Mouse (Mus musculus) midbrain, embryonic 16.5 days (tissue): ENCODE data around the gene Foxj3. TPM values are rescaled to one million over a fixed set of nuclear protein-coding genes. Genes with fewer than 3 reads are reported as not detected.

Source experiments
- ATAC-seq: fragments of 200-750 bp; cut with Nextera tagmentation; 2 replicates; pipeline ENCODE4 v1.8.0; 2017; ENCODE audit warnings: moderate TSS enrichment
- H3K27ac ChIP-seq: fragments of 300-500 bp; sonication (generic); 2 replicates; pipeline ENCODE4 v1.5.1; 2014; ENCODE audit warnings: mild to moderate bottlenecking, low read length, mixed read lengths
- H3K27me3 ChIP-seq: fragments of 300-500 bp; sonication (generic); 2 replicates; pipeline ENCODE4 v1.6.1; 2014; ENCODE audit warnings: low read depth, low read length, mixed read lengths; ENCODE audit not compliant: control insufficient read depth, insufficient read depth
- H3K36me3 ChIP-seq: fragments of 300-500 bp; sonication (generic); 2 replicates; pipeline ENCODE4 v1.6.1; 2014; ENCODE audit warnings: mild to moderate bottlenecking, low read length, moderate library complexity, mixed read lengths; ENCODE audit not compliant: control insufficient read depth, insufficient read depth
- H3K4me1 ChIP-seq: fragments of 300-500 bp; sonication (generic); 2 replicates; pipeline ENCODE4 v1.6.1; 2014; ENCODE audit warnings: mild to moderate bottlenecking, low read length, mixed read lengths; ENCODE audit not compliant: control insufficient read depth, insufficient read depth
- H3K4me2 ChIP-seq: fragments of 300-500 bp; sonication (generic); 2 replicates; pipeline ENCODE4 v1.6.1; 2014; ENCODE audit warnings: mild to moderate bottlenecking, low read length, mixed read lengths
- H3K4me3 ChIP-seq: fragments of 300-500 bp; sonication (generic); 2 replicates; pipeline ENCODE4 v1.5.1; 2014; ENCODE audit warnings: low read depth, mild to moderate bottlenecking, low read length, moderate library complexity, mixed read lengths
- H3K9ac ChIP-seq: fragments of 300-500 bp; sonication (generic); 2 replicates; pipeline ENCODE4 v1.6.1; 2014; ENCODE audit warnings: low read depth, low read length, mixed read lengths
- H3K9me3 ChIP-seq: fragments of 300-500 bp; sonication (generic); replicated peaks from 2 replicates; pipeline ENCODE4 v1.6.1; 2014; ENCODE audit warnings: mild to moderate bottlenecking, low read length, mixed read lengths; ENCODE audit not compliant: control insufficient read depth, poor library complexity, severe bottlenecking
- WGBS: fragments of 180-500 bp; shearing (Covaris S2); extraction: QIAGEN DNeasy Blood & Tissue Kit; methylation state at CpG from one replicate; pipeline ENCODE4 v1.1.7; 2014; 5-methylcytosine and 5-hydroxymethylcytosine counted together
- polyA plus RNA-seq: library from polyadenylated mRNA; unstranded; fragments of >200 nt; fragmentation: Nextera tagmentation; extraction: Ambion mirVana; gene quantifications from 2 replicates; pipeline ENCODE4 v1.2.1, GENCODE M21; 2015

The Foxj3 gene
- polyA plus RNA-seq, 1 experiment from 2014 or later = 36.7 TPM

GRCm38 (mm10) chr4:119637946-119638345 lies 101.1 kb downstream of the Foxj3 start:
- WGBS = 80% methylated on average over 6 of the region's 6 CpGs
- Histone ChIP-seq H3K9me3 (0 out of 2 replicates have a peak, but pooled peaks cover 3% of the 10 kb centered on the region), H3K27me3 (no peaks in the 10 kb centered on the region), H3K4me1 (no peaks in the 10 kb centered on the region), H3K4me2 (no peak overlapping the region), H3K27ac (no peak overlapping the region), H3K4me3 (no peak overlapping the region), H3K36me3 (no peaks in the 10 kb centered on the region), H3K9ac (no peak overlapping the region)
- ATAC-seq = no peak

GRCm38 (mm10) chr4:119638656-119639055 lies 101.9 kb downstream of the Foxj3 start:
- no peak for ATAC-seq
- 66% methylated on average over 11 of the region's 11 CpGs for WGBS
- no peaks in the 10 kb centered on the region for H3K4me1 ChIP-seq

GRCm38 (mm10) chr4:119642666-119643065 lies 105.9 kb downstream of the Foxj3 start:
- WGBS = 90% methylated on average over 4 of the region's 4 CpGs
- Histone ChIP-seq H3K27ac (no peak overlapping the region), H3K36me3 (no peaks in the 10 kb centered on the region), H3K27me3 (no peaks in the 10 kb centered on the region), H3K9ac (no peak overlapping the region), H3K9me3 (0 out of 2 replicates have a peak, but pooled peaks cover 3% of the 10 kb centered on the region), H3K4me1 (no peaks in the 10 kb centered on the region), H3K4me2 (no peak overlapping the region), H3K4me3 (no peak overlapping the region)
- no peak for ATAC-seq

More at GRCm38 (mm10) chr4:119638656-119639055, 101.9 kb downstream of the Foxj3 start:
- Histone ChIP-seq H3K27me3 (no peaks in the 10 kb centered on the region), H3K4me2 (no peak overlapping the region), H3K27ac (no peak overlapping the region), H3K36me3 (no peaks in the 10 kb centered on the region), H3K9ac (no peak overlapping the region), H3K4me3 (no peak overlapping the region), H3K9me3 (0 out of 2 replicates have a peak, but pooled peaks cover 3% of the 10 kb centered on the region)

- H3K9ac ChIP-seq = no peak overlapping the region
- H3K27me3 ChIP-seq = no peaks in the 10 kb centered on the region
- no peak overlapping the region for H3K27ac ChIP-seq
- H3K4me2 ChIP-seq = no peak overlapping the region
- H3K4me1 ChIP-seq = no peaks in the 10 kb centered on the region
- H3K4me3 ChIP-seq = no peak overlapping the region
- peaks cover 4% of the 10 kb centered on the region; the same call in 1 of the 2 replicates for H3K9me3 ChIP-seq
- no peak for ATAC-seq
- H3K36me3 ChIP-seq = no peaks in the 10 kb centered on the region
- 83% methylated on average over 1 of the region's 1 CpGs for WGBS
These were observed 120.2 kb downstream of the Foxj3 start for GRCm38 (mm10) chr4:119657011-119657410.

GRCm38 (mm10) chr4:119658246-119658645 lies 121.4 kb downstream of the Foxj3 start:
- 65% methylated on average over 2 of the region's 2 CpGs for WGBS
- no peak overlapping the region for H3K4me3 ChIP-seq
- H3K9me3 ChIP-seq = no peaks in the 10 kb centered on the region
- no peak overlapping the region for H3K9ac ChIP-seq
- H3K27me3 ChIP-seq = no peaks in the 10 kb centered on the region
- no peak overlapping the region for H3K4me2 ChIP-seq
- ATAC-seq = no peak
- H3K27ac ChIP-seq = no peak overlapping the region
- no peaks in the 10 kb centered on the region for H3K4me1 ChIP-seq
- no peaks in the 10 kb centered on the region for H3K36me3 ChIP-seq

GRCm38 (mm10) chr4:119658731-119659130 lies 121.9 kb downstream of the Foxj3 start, which contains the start of gene Guca2b:
Gene Guca2b, minus strand, starts transcription at chr4:119658954.
- Histone ChIP-seq H3K27me3 (no peaks in the 10 kb centered on the region), H3K9ac (no peak within 1 kb of the TSS), H3K9me3 (no peaks in the 10 kb centered on the region), H3K4me3 (no peak within 1 kb of the TSS), H3K27ac (no peak within 1 kb of the TSS), H3K36me3 (no peaks in the 10 kb centered on the region), H3K4me1 (no peaks in the 10 kb centered on the region), H3K4me2 (no peak within 1 kb of the TSS)
- 89% methylated on average over 4 of the region's 4 CpGs for WGBS
- no peak for ATAC-seq

- Histone ChIP-seq H3K9ac (no peak overlapping the region), H3K4me3 (no peak overlapping the region), H3K27ac (no peak overlapping the region), H3K36me3 (no peaks in the 10 kb centered on the region), H3K4me1 (no peaks in the 10 kb centered on the region), H3K9me3 (no peaks in the 10 kb centered on the region), H3K4me2 (no peak overlapping the region), H3K27me3 (no peaks in the 10 kb centered on the region)
- no peak for ATAC-seq
- WGBS = 81% methylated on average over 8 of the region's 8 CpGs
These were observed 123.2 kb downstream of the Foxj3 start for GRCm38 (mm10) chr4:119660007-119660406.

- WGBS = 75% methylated on average over 4 of the region's 4 CpGs
- ATAC-seq = no peak
- Histone ChIP-seq H3K4me3 (no peak overlapping the region), H3K9me3 (no peaks in the 10 kb centered on the region), H3K4me2 (no peak overlapping the region), H3K36me3 (no peaks in the 10 kb centered on the region), H3K9ac (no peak overlapping the region), H3K4me1 (no peaks in the 10 kb centered on the region), H3K27ac (no peak overlapping the region), H3K27me3 (no peaks in the 10 kb centered on the region)
These were observed 125.3 kb downstream of the Foxj3 start for GRCm38 (mm10) chr4:119662151-119662550.

- Histone ChIP-seq H3K9me3 (no peaks in the 10 kb centered on the region), H3K4me3 (no peak overlapping the region), H3K27me3 (no peaks in the 10 kb centered on the region), H3K36me3 (no peaks in the 10 kb centered on the region), H3K9ac (no peak overlapping the region), H3K4me2 (no peak overlapping the region), H3K27ac (no peak overlapping the region), H3K4me1 (no peaks in the 10 kb centered on the region)
- WGBS = 90% methylated on average over 7 of the region's 7 CpGs
- no peak for ATAC-seq
These were observed 126.2 kb downstream of the Foxj3 start for GRCm38 (mm10) chr4:119662976-119663375.
